Mouse (Mus musculus): ENCODE measurements at regions not wholly inside any gene's neighbourhood (a gene's known extent, or its start where the extent isn't known, plus 50 kb on each side); places are given as distances from the start of the nearest gene placed in this dataset.

GRCm38 (mm10) chr4:99574984-99575383 is 81.1 kb upstream of the Foxd3 start:
- WGBS, result 56% methylated on average over 4 of the region's 4 CpGs
- no peak overlapping the region for H3K27ac ChIP-seq (ENCODE audit: insufficient read depth, low read length)
- H3K36me3 ChIP-seq (ENCODE audit: control insufficient read depth, insufficient read depth, low read length), result no peaks in the 10 kb centered on the region
- TF ChIP-seq CTCF (IDR thresholded peaks at IDR 0.05; ENCODE audit: extremely low read depth, insufficient read depth, insufficient read length, insufficient replicate concordance) (no peak), POLR2A (IDR thresholded peaks at IDR 0.05; ENCODE audit: low read depth, low read length) (no peak)
- no peak for DNase-seq (ENCODE audit: low read depth in 1 of 2, low spot score in 2 of 2)
- no peak overlapping the region for H3K4me3 ChIP-seq (ENCODE audit: extremely low read depth, insufficient read depth, insufficient read length)
- no peaks in the 10 kb centered on the region for H3K27me3 ChIP-seq (ENCODE audit: control insufficient read depth, insufficient read depth, low read length)
- H3K4me1 ChIP-seq (ENCODE audit: control insufficient read depth, insufficient read depth, insufficient read length), result no peaks in the 10 kb centered on the region

GRCm38 (mm10) chr4:99597781-99598180 is 58.3 kb upstream of the Foxd3 start:
- no peak for TF ChIP-seq CTCF (IDR thresholded peaks at IDR 0.05; ENCODE audit: extremely low read depth, insufficient read depth, insufficient read length, insufficient replicate concordance)
- TF ChIP-seq POLR2A (IDR thresholded peaks at IDR 0.05; ENCODE audit: low read depth, low read length), result no peak
- Histone ChIP-seq H3K36me3 (ENCODE audit: control insufficient read depth, insufficient read depth, low read length) (no peaks in the 10 kb centered on the region), H3K27me3 (ENCODE audit: control insufficient read depth, insufficient read depth, low read length) (no peaks in the 10 kb centered on the region), H3K4me3 (ENCODE audit: extremely low read depth, insufficient read depth, insufficient read length) (no peak overlapping the region), H3K27ac (ENCODE audit: insufficient read depth, low read length) (no peak overlapping the region), H3K4me1 (ENCODE audit: control insufficient read depth, insufficient read depth, insufficient read length) (no peaks in the 10 kb centered on the region)
- 87% methylated on average over 5 of the region's 5 CpGs for WGBS
- DNase-seq (ENCODE audit: low read depth in 1 of 2, low spot score in 2 of 2), result no peak

GRCm38 (mm10) chr4:99600741-99601140 is 55.4 kb upstream of the Foxd3 start:
- no peak overlapping the region for H3K4me3 ChIP-seq (ENCODE audit: extremely low read depth, insufficient read depth, insufficient read length)
- no peaks in the 10 kb centered on the region for H3K4me1 ChIP-seq (ENCODE audit: control insufficient read depth, insufficient read depth, insufficient read length)
- 57% methylated on average over 10 of the region's 10 CpGs for WGBS
- H3K27ac ChIP-seq (ENCODE audit: insufficient read depth, low read length), result no peak overlapping the region
- H3K36me3 ChIP-seq (ENCODE audit: control insufficient read depth, insufficient read depth, low read length), result no peaks in the 10 kb centered on the region
- H3K27me3 ChIP-seq (ENCODE audit: control insufficient read depth, insufficient read depth, low read length), result no peaks in the 10 kb centered on the region
- no peak for TF ChIP-seq POLR2A (IDR thresholded peaks at IDR 0.05; ENCODE audit: low read depth, low read length)
- TF ChIP-seq CTCF (IDR thresholded peaks at IDR 0.05; ENCODE audit: extremely low read depth, insufficient read depth, insufficient read length, insufficient replicate concordance), result no peak
- no peak for DNase-seq (ENCODE audit: low read depth in 1 of 2, low spot score in 2 of 2)

- no peak for DNase-seq (ENCODE audit: low read depth in 1 of 2, low spot score in 2 of 2)
- no peaks in the 10 kb centered on the region for H3K4me1 ChIP-seq (ENCODE audit: control insufficient read depth, insufficient read depth, insufficient read length)
- no peak overlapping the region for H3K27ac ChIP-seq (ENCODE audit: insufficient read depth, low read length)
- TF ChIP-seq CTCF (IDR thresholded peaks at IDR 0.05; ENCODE audit: extremely low read depth, insufficient read depth, insufficient read length, insufficient replicate concordance) (no peak), POLR2A (IDR thresholded peaks at IDR 0.05; ENCODE audit: low read depth, low read length) (no peak)
- WGBS, result 61% methylated on average over 6 of the region's 6 CpGs
- H3K27me3 ChIP-seq (ENCODE audit: control insufficient read depth, insufficient read depth, low read length), result no peaks in the 10 kb centered on the region
- H3K36me3 ChIP-seq (ENCODE audit: control insufficient read depth, insufficient read depth, low read length), result no peaks in the 10 kb centered on the region
- H3K4me3 ChIP-seq (ENCODE audit: extremely low read depth, insufficient read depth, insufficient read length), result no peak overlapping the region
These were observed 54.6 kb upstream of the Foxd3 start for GRCm38 (mm10) chr4:99601463-99601862.

Measured in spleen, adult 2 months (tissue).